9 mouse cellular contexts compared by ENCODE assay signal in the genomic region with DNA sequence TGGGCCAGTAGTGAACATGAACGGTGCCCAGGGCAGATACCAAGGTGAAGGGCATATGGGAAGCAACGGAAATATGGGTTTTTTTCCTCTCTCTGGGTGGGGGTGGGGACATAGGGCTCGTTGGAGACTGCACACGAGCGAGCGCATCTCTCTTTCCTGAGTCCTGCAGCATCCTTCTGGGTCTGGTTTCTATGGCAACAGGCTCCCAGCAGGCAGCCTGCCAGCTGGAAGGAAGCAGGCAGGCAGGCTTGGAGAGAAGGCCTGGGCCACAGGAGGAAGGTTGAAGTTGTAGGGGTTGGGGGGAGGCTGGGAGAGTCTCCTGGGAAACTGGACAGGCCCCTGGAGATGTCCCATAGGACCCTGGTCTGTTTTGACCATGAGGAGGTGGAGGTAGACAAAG. TPM values are rescaled to one million over a fixed set of nuclear protein-coding genes. Genes with fewer than 3 reads are reported as not detected.
DNase-seq lines count a peak whose midpoint lies in the region; ATAC-seq lines count a peak whose summit lies in the region.
"Had no signal": no experiment of that assay in that cellular context is flagged by ENCODE, and none has a peak within 500 bp of the region (broad histone marks: within the 10 kb centered on the region; RNA-seq: fewer than 3 reads in every experiment).

No protein-coding gene starts in this region.

- peaks cover 21% of the 10 kb centered on the region for H3K4me1 ChIP-seq in neural tube, embryonic 11.5 days (ENCODE audit: control insufficient read depth, insufficient read depth, low read length)
- peaks cover 73% of the 10 kb centered on the region for H3K4me1 ChIP-seq in hindbrain, embryonic 13.5 days (replicated peaks)
- H3K4me1 ChIP-seq in midbrain, embryonic 10.5 days = peaks cover 45% of the 10 kb centered on the region

- peak; percentile 79 for DNase-seq in neural tube, embryonic 11.5 days (ENCODE audit: low spot score)
- no peak for DNase-seq in neural tube, embryonic 10.5 days (ENCODE audit: extremely low spot score, low spot score)
- peak; percentile 56 for DNase-seq in midbrain, embryonic 10.5 days (ENCODE audit: low spot score)
- peak; percentile 84 for DNase-seq in telencephalon, adult 2 months (ENCODE audit: low read depth, low spot score)
- DNase-seq in spleen, postnatal 10 days (ENCODE audit: low spot score in 2 of 2) = no peak
- DNase-seq in urinary bladder, postnatal 10 days (ENCODE audit: low spot score) = no peak
- DNase-seq in heart, postnatal 25 days (ENCODE audit: low spot score) = no peak
- DNase-seq: lung, embryonic 14.5 days had no signal

- no peaks in the 10 kb centered on the region for H3K9me3 ChIP-seq in neural tube, embryonic 11.5 days (ENCODE audit: control insufficient read depth, low read length)
- H3K9me3 ChIP-seq in hindbrain, embryonic 13.5 days = no peaks in the 10 kb centered on the region
- H3K9me3 ChIP-seq in midbrain, embryonic 10.5 days (replicated peaks) = no peaks in the 10 kb centered on the region

- WGBS in neural tube, embryonic 11.5 days = 34% methylated on average over 6 of the region's 6 CpGs
- 4% methylated on average over 6 of the region's 6 CpGs for WGBS in hindbrain, embryonic 13.5 days
- 26% methylated on average over 6 of the region's 6 CpGs for WGBS in midbrain, embryonic 10.5 days

- peak overlapping the region; percentile 10; the same call in 1 of the 2 replicates for H3K4me2 ChIP-seq in neural tube, embryonic 11.5 days (ENCODE audit: low read depth)
- peak overlapping the region; percentile 44 for H3K4me2 ChIP-seq in hindbrain, embryonic 13.5 days
- H3K4me2 ChIP-seq: lung, embryonic 14.5 days had no signal

- intact Hi-C loops in heart, postnatal 25 days (cut with DNase I) = no loop called here

- no peaks in the 10 kb centered on the region for H3K36me3 ChIP-seq in neural tube, embryonic 11.5 days (ENCODE audit: control insufficient read depth, insufficient read depth, low read length)
- H3K36me3 ChIP-seq in hindbrain, embryonic 13.5 days = peaks cover 4% of the 10 kb centered on the region; the same call in 1 of the 2 replicates
- no peaks in the 10 kb centered on the region for H3K36me3 ChIP-seq in midbrain, embryonic 10.5 days

- no peak for ATAC-seq in neural tube, embryonic 11.5 days (ENCODE audit: insufficient read depth, low FRiP score, low TSS enrichment)
- peak; percentile 73 for ATAC-seq in hindbrain, embryonic 13.5 days (ENCODE audit: low FRiP score)

- H3K27me3 ChIP-seq in neural tube, embryonic 11.5 days (ENCODE audit: control insufficient read depth, insufficient read depth, low read length) = no peaks in the 10 kb centered on the region
- peaks cover 2% of the 10 kb centered on the region; the same call in 1 of the 2 replicates for H3K27me3 ChIP-seq in hindbrain, embryonic 13.5 days
- peaks cover 44% of the 10 kb centered on the region for H3K27me3 ChIP-seq in midbrain, embryonic 10.5 days (ENCODE audit: low read depth, poor library complexity, severe bottlenecking)

- H3K27ac ChIP-seq in neural tube, embryonic 11.5 days (ENCODE audit: low read depth, low read length) = peak overlapping the region; percentile 67; the same call in 1 of the 2 replicates
- peak overlapping the region; percentile 96 for H3K27ac ChIP-seq in hindbrain, embryonic 13.5 days
- peak overlapping the region; percentile 24 for H3K27ac ChIP-seq in midbrain, embryonic 10.5 days (replicated peaks)

- no peak overlapping the region; the same call in 1 of the 2 replicates for H3K9ac ChIP-seq in neural tube, embryonic 11.5 days (ENCODE audit: low read length)
- H3K9ac ChIP-seq in hindbrain, embryonic 13.5 days = 0 out of 2 replicates have a peak overlapping the region, but pooled peaks have one; percentile 51
- H3K9ac ChIP-seq: lung, embryonic 14.5 days had no signal

- no peak overlapping the region for H3K4me3 ChIP-seq in neural tube, embryonic 11.5 days (ENCODE audit: low read depth, low read length)
- no peak overlapping the region for H3K4me3 ChIP-seq in hindbrain, embryonic 13.5 days
- H3K4me3 ChIP-seq in midbrain, embryonic 10.5 days = no peak overlapping the region; the same call in 1 of the 2 replicates

RNA-seq across cellular contexts. Expression of a gene that starts 11.6 kb away (rescaled TPM):
- polyA plus RNA-seq in neural tube, embryonic 11.5 days (2014; fragmentation: Nextera tagmentation; extraction: Ambion mirVana) = 57.0 and 58.6 TPM in 2 replicates
- 55.6 and 56.1 TPM in 2 replicates for polyA plus RNA-seq in hindbrain, embryonic 13.5 days (2015; fragmentation: Nextera tagmentation; extraction: Ambion mirVana)
- 69.3 and 75.2 TPM in 2 replicates for polyA plus RNA-seq in midbrain, embryonic 10.5 days (2016; fragmentation: Nextera tagmentation; extraction: Ambion mirVana)
- total RNA-seq in heart, postnatal 25 days (2021) = 10 to 100 TPM; 49.2 to 50.6 TPM

Comparison
In these comparisons a context has a peak if more than half of its experiments do, and no peak if none do; other contexts are left out.
1. DNase-seq: peak in neural tube, embryonic 11.5 days (single experiment), midbrain, embryonic 10.5 days (single experiment) and telencephalon, adult 2 months (single experiment); none in neural tube, embryonic 10.5 days (single experiment), spleen, postnatal 10 days (0 of 2), urinary bladder, postnatal 10 days (single experiment) and heart, postnatal 25 days (single experiment).
2. H3K27ac ChIP-seq: peak in every context shown above with its lines; median percentile 96 in hindbrain, embryonic 13.5 days; 67 in neural tube, embryonic 11.5 days; 24 in midbrain, embryonic 10.5 days.